Mouse (Mus musculus): ENCODE measurements at regions not wholly inside any gene's neighbourhood (a gene's known extent, or its start where the extent isn't known, plus 50 kb on each side); places are given as distances from the start of the nearest gene placed in this dataset.

- peak; percentile 12 for DNase-seq (ENCODE audit: low spot score)
- H3K4me3 ChIP-seq (ENCODE audit: low read depth, low read length), result no peak overlapping the region
- no peaks in the 10 kb centered on the region for H3K9me3 ChIP-seq (ENCODE audit: low read length)
- ATAC-seq (ENCODE audit: low FRiP score), result no peak
- WGBS, result 72% methylated on average over 4 of the region's 4 CpGs
- no peaks in the 10 kb centered on the region for H3K27me3 ChIP-seq (ENCODE audit: insufficient read depth, low read length)
- H3K36me3 ChIP-seq (ENCODE audit: insufficient read depth, low read length), result no peaks in the 10 kb centered on the region
- H3K4me1 ChIP-seq (ENCODE audit: insufficient read depth, low read length), result no peaks in the 10 kb centered on the region
- TF ChIP-seq CTCF (IDR thresholded peaks at IDR 0.05), result no peak
- no peak overlapping the region for H3K4me2 ChIP-seq (ENCODE audit: low read depth, low read length, poor library complexity, severe bottlenecking)
- H3K9ac ChIP-seq (replicated peaks; ENCODE audit: low read length, poor library complexity, severe bottlenecking), result no peak overlapping the region
- H3K27ac ChIP-seq (ENCODE audit: low read depth, low read length), result no peak overlapping the region
Observed at GRCm38 (mm10) chr14:24939068-24939467, 452.1 kb downstream of the Rps24 start.

DNA sequence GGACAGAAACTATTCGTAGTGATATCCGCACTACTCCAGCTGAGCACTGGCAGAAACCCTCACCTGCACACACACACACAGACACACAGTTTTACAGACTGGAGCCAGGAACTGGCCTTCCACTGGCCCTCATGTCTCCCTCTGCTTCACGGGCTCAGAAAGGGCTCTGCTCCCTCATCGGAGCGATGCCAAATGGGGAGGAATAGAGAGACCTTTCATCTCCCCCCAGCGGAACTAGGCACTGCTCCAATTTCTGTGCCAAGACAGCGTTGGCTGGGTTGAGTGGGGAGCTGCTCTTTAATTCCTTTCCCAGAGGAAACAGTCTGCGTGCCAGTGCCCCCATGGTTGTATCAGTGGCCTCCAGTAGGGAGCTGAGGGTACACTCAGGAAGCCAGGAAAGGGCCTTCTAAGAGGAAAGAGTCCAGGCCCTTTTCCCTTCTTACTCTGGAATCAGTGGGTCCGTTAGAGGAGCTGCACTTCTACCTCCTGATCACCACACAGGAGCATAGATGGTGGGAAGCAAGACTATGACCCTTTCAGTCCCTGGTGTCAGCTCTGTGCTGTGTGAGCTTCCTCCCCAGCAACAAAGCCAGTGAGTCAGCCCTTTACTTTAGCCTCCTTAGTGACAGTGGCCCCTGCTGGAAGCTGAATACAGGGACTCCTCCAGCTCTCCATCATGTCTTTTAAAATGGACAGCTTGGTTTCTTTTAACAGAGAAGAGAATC lies 452.7 kb downstream of the Rps24 start:
- 0 out of 2 replicates have a peak overlapping the region, but pooled peaks have one; percentile 39 for H3K27ac ChIP-seq (ENCODE audit: low read depth, low read length)
- H3K27me3 ChIP-seq (ENCODE audit: insufficient read depth, low read length), result no peaks in the 10 kb centered on the region
- H3K4me1 ChIP-seq (ENCODE audit: insufficient read depth, low read length), result no peaks in the 10 kb centered on the region
- 55% methylated on average over 9 of the region's 9 CpGs for WGBS
- no peaks in the 10 kb centered on the region for H3K36me3 ChIP-seq (ENCODE audit: insufficient read depth, low read length)
- DNase-seq (ENCODE audit: low spot score) (peak; percentile 95), ATAC-seq (ENCODE audit: low FRiP score) (peak; percentile 85)
- H3K9me3 ChIP-seq (ENCODE audit: low read length), result no peaks in the 10 kb centered on the region
- H3K9ac ChIP-seq (replicated peaks; ENCODE audit: low read length, poor library complexity, severe bottlenecking), result no peak overlapping the region
- TF ChIP-seq CTCF (IDR thresholded peaks at IDR 0.05), result peak; percentile 37
- no peak overlapping the region for H3K4me2 ChIP-seq (ENCODE audit: low read depth, low read length, poor library complexity, severe bottlenecking)
- no peak overlapping the region for H3K4me3 ChIP-seq (ENCODE audit: low read depth, low read length)

GRCm38 (mm10) chr14:24945716-24946115 lies 458.8 kb downstream of the Rps24 start:
- WGBS, result 48% methylated on average over 2 of the region's 2 CpGs

GRCm38 (mm10) chr14:24947084-24947483 lies 460.2 kb downstream of the Rps24 start:
- no peak for DNase-seq (ENCODE audit: low spot score)
- Histone ChIP-seq H3K4me1 (ENCODE audit: insufficient read depth, low read length) (no peaks in the 10 kb centered on the region), H3K9ac (replicated peaks; ENCODE audit: low read length, poor library complexity, severe bottlenecking) (no peak overlapping the region), H3K9me3 (ENCODE audit: low read length) (no peaks in the 10 kb centered on the region), H3K27ac (ENCODE audit: low read depth, low read length) (no peak overlapping the region), H3K4me3 (ENCODE audit: low read depth, low read length) (no peak overlapping the region), H3K4me2 (ENCODE audit: low read depth, low read length, poor library complexity, severe bottlenecking) (no peak overlapping the region), H3K36me3 (ENCODE audit: insufficient read depth, low read length) (no peaks in the 10 kb centered on the region), H3K27me3 (ENCODE audit: insufficient read depth, low read length) (no peaks in the 10 kb centered on the region)
- 83% methylated on average over 5 of the region's 5 CpGs for WGBS
- 0 out of 2 replicates have a peak, but pooled peaks have one; percentile 9 for TF ChIP-seq CTCF (IDR thresholded peaks at IDR 0.05)
- ATAC-seq (ENCODE audit: low FRiP score), result no peak

More at GRCm38 (mm10) chr14:24945716-24946115, 458.8 kb downstream of the Rps24 start:
- Histone ChIP-seq H3K4me2 (ENCODE audit: low read depth, low read length, poor library complexity, severe bottlenecking) (no peak overlapping the region), H3K27me3 (ENCODE audit: insufficient read depth, low read length) (no peaks in the 10 kb centered on the region), H3K9me3 (ENCODE audit: low read length) (no peaks in the 10 kb centered on the region), H3K4me3 (ENCODE audit: low read depth, low read length) (no peak overlapping the region), H3K4me1 (ENCODE audit: insufficient read depth, low read length) (no peaks in the 10 kb centered on the region), H3K9ac (replicated peaks; ENCODE audit: low read length, poor library complexity, severe bottlenecking) (no peak overlapping the region), H3K36me3 (ENCODE audit: insufficient read depth, low read length) (no peaks in the 10 kb centered on the region), H3K27ac (ENCODE audit: low read depth, low read length) (no peak overlapping the region)
- TF ChIP-seq CTCF (IDR thresholded peaks at IDR 0.05), result peak; percentile 56
- ATAC-seq (ENCODE audit: low FRiP score) (no peak), DNase-seq (ENCODE audit: low spot score) (no peak)

- 93% methylated on average over 11 of the region's 11 CpGs for WGBS
- DNase-seq (ENCODE audit: low spot score) (no peak), ATAC-seq (ENCODE audit: low FRiP score) (no peak)
- Histone ChIP-seq H3K9me3 (ENCODE audit: low read length) (no peaks in the 10 kb centered on the region), H3K9ac (replicated peaks; ENCODE audit: low read length, poor library complexity, severe bottlenecking) (no peak overlapping the region), H3K4me1 (ENCODE audit: insufficient read depth, low read length) (peaks cover 7% of the 10 kb centered on the region; the same call in 1 of the 2 replicates), H3K4me3 (ENCODE audit: low read depth, low read length) (no peak overlapping the region), H3K27ac (ENCODE audit: low read depth, low read length) (peak overlapping the region; percentile 48), H3K36me3 (ENCODE audit: insufficient read depth, low read length) (no peaks in the 10 kb centered on the region), H3K4me2 (ENCODE audit: low read depth, low read length, poor library complexity, severe bottlenecking) (no peak overlapping the region), H3K27me3 (ENCODE audit: insufficient read depth, low read length) (no peaks in the 10 kb centered on the region)
- TF ChIP-seq CTCF (IDR thresholded peaks at IDR 0.05), result no peak
Observed at GRCm38 (mm10) chr14:24955891-24956410, 469.0 kb downstream of the Rps24 start.

DNA sequence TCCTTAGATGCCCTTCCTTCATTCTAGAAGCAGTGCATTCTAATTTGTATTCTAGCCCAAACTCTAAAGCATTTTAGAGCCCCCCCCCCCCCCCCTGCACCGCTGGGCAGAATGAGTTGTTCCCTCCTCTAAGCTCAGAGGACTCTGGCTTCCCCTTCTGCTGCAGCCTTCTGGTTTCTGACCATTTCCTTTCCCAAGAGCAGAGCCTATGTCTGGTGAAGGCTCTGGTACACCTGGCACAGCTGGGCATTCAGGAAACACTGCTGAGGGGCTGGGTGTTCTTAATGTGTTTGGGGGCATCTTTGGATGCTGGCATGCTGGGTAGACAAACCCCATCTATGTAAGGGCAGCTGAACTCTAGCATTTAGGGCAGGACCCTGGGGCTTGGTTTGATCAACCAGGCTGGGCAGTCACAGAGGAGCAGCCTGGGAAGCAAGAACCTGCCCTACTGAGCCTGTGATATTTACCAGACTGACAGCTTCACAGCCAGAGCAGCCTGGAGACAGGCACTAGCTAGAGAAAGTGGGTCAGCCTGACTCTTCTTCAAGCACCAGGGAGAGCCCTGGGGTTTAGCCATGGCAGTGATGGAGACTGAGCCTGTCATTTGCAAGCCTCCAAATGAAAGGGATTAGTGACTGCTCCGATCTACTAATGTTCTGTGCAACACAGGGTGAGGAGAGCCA lies 469.7 kb downstream of the Rps24 start:
- Histone ChIP-seq H3K9me3 (ENCODE audit: low read length) (no peaks in the 10 kb centered on the region), H3K9ac (replicated peaks; ENCODE audit: low read length, poor library complexity, severe bottlenecking) (no peak overlapping the region), H3K27me3 (ENCODE audit: insufficient read depth, low read length) (no peaks in the 10 kb centered on the region), H3K4me3 (ENCODE audit: low read depth, low read length) (no peak overlapping the region), H3K4me2 (ENCODE audit: low read depth, low read length, poor library complexity, severe bottlenecking) (no peak overlapping the region), H3K27ac (ENCODE audit: low read depth, low read length) (peak overlapping the region; percentile 48), H3K4me1 (ENCODE audit: insufficient read depth, low read length) (peaks cover 7% of the 10 kb centered on the region; the same call in 1 of the 2 replicates), H3K36me3 (ENCODE audit: insufficient read depth, low read length) (no peaks in the 10 kb centered on the region)
- TF ChIP-seq CTCF (IDR thresholded peaks at IDR 0.05), result no peak
- DNase-seq (ENCODE audit: low spot score) (peak; percentile 24), ATAC-seq (ENCODE audit: low FRiP score) (no peak)
- 26% methylated on average over 2 of the region's 2 CpGs for WGBS

Measured in midbrain, postnatal 0 days (tissue).